Mouse (Mus musculus) cerebellum, postnatal 25 days (tissue): ENCODE measurements around the gene Ppib.

Experiments used
- DNase-seq, 2 experiments: peaks; one replicate each; pipeline ENCODE4 v3.0.0; 2021; ENCODE audit warnings: mixed read lengths in 2 of 2

Gene Ppib

DNA sequence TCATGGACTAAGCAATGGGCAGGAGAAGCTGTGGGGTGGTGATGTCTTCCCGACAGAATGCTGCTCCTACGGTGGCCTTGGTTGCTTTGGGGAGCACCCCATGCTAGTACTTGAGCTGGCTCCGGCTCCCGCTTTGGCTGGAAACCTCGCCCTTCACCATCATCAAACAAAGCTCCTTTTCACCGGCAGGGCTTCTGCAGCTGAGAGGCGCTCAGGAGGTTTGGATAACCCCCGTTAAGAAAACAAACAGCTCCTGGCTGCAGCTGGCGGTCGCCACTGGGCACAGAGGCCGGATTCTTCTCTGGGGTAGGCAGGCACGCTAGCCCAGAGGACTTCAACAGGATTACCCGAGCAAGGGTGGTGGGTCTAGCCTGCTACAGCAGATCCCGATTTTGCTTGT lies 18.5 kb downstream of the Ppib start:
- no peak for DNase-seq

DNA sequence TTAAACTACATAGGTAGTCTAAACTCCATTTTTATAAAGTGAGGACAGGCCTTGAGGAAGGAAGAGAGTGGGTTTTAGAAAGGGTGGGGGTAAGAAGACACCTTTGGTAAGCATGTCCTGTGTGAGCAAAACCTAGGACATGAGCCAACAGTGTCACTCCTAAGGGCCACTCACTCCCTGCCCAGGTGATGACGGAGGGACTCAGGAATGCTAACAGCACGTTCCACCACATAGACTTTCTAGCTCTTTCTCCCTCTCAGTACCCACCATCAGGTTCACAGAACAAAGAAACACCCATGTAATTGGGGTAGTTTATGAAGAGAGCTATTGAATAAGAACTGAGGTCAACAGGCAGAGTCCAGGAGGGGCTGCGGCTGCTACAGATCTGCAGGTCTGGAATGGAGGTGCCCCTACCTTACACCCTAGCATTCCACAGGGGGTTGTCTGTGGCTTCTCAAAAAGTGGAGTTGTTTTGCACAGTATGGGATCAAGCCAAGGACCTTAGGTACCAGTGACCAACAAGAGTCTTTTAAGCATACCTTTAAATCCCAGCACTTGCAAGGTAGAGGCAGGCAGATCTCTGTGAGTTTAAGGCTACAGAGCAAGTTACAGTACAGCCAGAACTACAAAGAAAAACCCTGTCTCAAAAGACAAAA lies 20.9 kb downstream of the Ppib start:
- no peak for DNase-seq

DNA sequence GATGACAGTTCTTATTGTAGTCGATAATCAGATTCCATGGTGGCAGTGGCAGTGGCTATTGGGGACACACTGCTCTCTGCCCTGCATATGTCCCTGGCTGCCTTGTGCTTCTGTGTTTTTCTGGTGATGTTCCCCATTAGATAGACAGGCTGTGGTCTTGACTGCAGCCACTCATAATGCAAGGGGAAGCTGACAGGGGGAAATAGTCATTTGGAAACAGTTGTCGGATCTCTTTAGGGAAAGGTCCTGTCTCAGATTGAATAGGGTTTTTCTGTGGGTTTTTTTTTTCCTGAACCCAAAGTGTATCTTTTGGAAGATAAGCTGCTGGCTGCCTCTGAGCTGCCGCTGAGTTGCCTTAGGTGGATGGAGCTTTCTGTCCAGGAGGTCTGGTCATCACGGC lies 22.0 kb downstream of the Ppib start:
- DNase-seq = no peak

- no peak for DNase-seq
These were observed 24.1 kb downstream of the Ppib start for GRCm38 (mm10) chr9:66084171-66084570.

- no peak for DNase-seq
These were observed 27.0 kb downstream of the Ppib start for GRCm38 (mm10) chr9:66087062-66087461.

GRCm38 (mm10) chr9:66088411-66088810 lies 28.4 kb downstream of the Ppib start:
- peak; percentile 49 to 74 for DNase-seq

DNA sequence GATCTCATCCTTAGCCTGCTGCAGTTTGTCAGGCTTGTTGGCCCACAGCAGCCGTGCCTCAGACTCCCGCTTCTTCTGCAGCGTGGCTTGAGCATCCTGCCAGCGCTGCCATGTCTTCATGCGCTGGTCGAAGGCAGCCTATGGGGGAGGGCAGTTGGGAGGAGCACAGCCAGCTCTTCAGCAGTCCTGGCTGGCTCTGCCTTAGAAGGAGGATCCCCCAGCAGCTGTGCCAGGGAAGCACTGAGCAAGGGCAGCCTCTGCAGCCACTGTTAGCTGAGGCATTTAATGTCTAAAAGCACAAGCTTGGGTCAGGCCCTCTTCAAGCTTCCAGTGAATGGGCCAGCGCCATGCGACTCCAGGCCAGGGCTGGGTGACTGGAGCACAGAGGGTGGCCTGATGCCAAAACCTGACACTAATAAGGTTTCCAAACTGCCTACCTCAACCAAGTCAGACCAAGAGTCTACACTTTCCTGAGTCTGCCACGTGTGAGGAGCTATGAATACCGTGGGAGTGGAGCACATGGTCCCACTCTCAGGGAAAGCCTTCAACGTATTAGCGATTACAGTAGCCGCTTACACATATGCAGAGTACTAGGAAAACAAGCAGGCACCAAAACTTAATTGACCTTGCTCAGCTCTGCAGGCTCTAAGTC lies 30.7 kb downstream of the Ppib start:
- peak in 1 of 2 experiments; percentile 13 for DNase-seq

DNA sequence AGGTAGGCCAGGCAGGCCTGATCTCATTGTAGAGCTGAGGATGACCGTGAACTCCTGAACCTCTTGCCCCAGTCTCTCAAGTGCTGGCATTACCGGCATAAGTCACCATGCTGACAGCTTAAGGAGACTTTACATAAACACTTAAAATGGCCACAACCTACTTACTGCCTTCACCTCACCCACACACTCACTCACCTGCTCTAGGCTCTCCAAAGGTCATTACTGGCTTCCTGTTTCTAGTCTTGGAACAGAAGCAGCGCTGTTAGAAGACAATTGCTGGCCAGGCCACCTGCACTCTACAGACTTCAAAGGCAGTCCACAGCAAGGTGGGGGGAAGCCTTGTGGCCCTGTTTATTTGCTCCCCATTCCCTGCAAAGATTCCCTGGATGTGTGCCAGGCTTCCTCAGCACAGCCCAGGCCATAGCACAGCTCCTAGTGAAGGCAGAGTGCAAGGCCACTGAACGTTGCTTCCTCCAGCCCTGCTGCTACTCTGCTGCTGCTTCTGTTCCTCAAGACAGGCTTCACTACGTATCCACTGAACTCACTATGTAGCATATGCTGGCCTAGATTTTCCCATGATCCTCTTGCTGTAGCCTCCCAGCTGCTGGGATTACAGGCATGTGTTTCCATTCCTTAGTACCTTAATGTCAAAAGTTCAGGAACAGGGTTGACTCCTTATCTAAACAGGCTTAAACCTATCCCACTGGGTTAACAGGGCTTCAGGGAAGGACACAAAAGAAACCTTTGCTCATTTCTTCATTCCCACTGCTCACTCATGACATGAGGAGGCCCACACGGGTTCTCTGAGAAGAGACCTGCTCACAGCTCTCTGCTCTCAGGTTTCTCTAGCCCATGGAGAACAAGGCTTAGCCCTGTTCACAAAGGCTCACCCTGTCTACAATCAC lies 31.6 kb downstream of the Ppib start:
- peak in 1 of 2 experiments; percentile 27 for DNase-seq

DNA sequence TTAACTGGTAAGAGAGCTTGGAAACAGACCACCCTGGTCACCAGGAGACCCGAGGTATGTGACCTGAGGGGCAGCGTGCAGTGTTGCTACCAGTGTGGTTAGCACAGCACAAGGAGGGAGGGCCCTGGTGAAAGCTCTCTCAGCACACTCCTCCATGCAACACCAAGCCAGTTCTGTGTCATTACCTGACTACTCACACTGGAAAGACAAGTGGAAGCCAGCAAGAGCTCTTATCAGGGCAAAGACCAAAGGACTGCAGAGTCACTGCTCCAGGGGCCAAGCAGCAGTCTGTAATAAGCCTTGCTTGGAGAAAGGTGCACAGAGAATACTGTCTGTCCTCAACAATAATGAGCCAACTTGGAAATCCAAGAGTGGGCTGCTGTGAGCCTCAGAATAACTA lies 32.6 kb downstream of the Ppib start:
- no peak for DNase-seq

- no peak for DNase-seq
These were observed 41.6 kb downstream of the Ppib start for GRCm38 (mm10) chr9:66101577-66101976.

DNA sequence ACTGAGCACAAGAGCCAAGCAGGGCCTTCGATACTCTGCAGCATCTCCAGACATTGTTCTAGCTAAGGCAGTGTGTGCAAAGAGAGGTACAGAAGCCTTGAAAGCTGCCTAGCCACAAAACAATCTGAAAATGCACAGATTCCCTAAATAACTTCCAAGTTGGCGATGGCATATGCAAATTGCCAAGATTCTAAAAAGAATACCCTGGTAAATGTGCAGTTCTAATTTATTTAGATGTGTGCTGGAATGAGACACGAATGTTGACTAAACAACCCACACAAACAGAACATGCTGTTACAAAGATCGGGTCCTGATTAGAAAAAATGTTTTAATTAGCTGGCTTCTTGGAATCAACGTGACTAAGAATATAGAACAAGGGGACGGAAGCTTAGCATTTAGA lies 42.6 kb downstream of the Ppib start:
- DNase-seq = no peak

DNA sequence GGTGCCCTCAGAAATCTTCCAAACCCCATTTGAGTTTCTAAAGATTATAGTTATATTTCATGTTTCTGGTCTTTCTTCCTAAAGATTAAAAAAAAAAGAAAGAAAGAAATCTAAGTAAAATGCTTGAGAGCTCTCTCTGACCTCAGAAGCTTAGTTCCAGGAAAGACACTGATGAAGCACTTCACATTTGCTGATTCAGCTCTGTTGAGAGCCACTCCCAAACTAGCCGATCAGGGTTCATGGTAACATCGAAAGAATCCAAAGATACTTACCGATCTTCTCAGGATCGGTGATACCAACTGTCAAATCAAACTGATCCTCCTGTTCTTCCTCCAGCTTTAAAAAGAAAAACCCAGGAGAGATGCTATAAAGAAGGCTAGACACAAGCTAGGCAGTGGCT lies 44.6 kb downstream of the Ppib start:
- DNase-seq = no peak

GRCm38 (mm10) chr9:66105168-66105567 lies 45.1 kb downstream of the Ppib start:
- no peak for DNase-seq

- DNase-seq = no peak
These were observed 49.6 kb downstream of the Ppib start for GRCm38 (mm10) chr9:66109574-66109973.

DNA sequence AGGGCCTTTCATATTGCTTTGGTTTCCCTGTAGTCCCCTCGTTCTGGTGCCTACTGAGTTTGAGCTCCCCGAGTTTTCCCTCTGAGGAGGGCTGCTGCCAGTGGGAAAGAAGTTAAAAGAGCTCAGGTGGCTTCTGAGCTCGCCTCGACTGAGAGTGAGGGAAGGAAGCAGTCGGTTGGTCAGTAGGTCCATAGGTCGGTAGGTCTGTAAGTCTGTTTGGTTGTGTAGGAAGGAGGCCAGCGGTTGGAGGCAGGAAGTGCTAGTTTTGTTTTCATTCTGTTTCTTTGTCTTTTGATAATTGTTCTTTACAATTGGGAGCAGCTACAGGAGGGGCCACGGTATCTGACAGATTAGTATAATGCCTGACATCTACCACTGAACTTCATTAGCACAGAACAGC lies 50.1 kb downstream of the Ppib start:
- no peak for DNase-seq

DNA sequence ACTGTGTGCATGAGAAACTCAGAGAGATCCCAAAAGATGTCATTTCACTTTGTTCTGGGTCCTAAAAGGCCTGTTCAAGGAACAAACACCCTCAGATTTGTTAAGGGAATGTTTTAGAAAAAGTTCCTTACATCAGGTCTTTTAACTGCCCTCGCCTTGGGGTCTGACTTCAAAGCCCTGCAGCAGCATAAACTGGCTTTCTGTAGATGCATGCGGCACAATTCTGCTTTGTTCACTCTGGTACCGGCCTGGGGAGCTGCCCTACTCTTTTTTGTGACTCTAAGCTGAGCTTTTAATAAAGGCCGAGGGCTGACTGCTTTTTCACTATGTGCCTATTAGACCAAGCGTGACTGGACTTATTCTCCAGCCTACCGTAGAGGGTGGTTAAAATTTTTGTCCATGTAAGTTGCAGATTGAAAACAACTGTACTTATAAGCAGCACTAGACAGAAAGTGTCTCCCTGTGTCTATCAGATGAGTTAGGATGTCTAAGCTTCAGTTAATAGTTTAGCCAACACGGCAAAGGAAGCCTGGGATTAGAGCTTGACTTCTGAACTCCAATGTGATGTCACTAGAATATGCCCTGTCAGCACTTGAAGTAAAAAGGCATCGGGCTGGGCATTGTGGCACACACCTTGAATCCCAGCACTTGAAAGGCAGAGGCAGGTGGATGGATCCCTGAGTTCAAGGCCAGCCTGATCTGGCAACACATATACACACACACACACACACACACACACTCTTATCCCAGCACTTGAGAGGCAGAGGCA lies 50.8 kb downstream of the Ppib start:
- DNase-seq = no peak

GRCm38 (mm10) chr9:66114341-66114740 lies 54.3 kb downstream of the Ppib start:
- DNase-seq = no peak
